Mouse (Mus musculus): Measurements from ENCODE around the gene Edem1. TPM values are rescaled to one million over a fixed set of nuclear protein-coding genes. Genes with fewer than 3 reads are reported as not detected.

Edem1 gene
- polyA plus RNA-seq, 1 experiment: 240 TPM

GRCm38 (mm10) chr6:108876052-108876451, 47.6 kb downstream of the Edem1 start:
- no peak overlapping the region for H3K4me3 ChIP-seq (ENCODE audit: insufficient read depth, low read depth, low read length)
- WGBS: 23% methylated on average over 5 of the region's 5 CpGs
- no peaks in the 10 kb centered on the region for H3K4me1 ChIP-seq (ENCODE audit: control insufficient read depth, insufficient read depth, low read length)
- TF ChIP-seq POLR2A (IDR thresholded peaks at IDR 0.05; ENCODE audit: insufficient read depth, low read depth, low read length) (no peak), CTCF (IDR thresholded peaks at IDR 0.05; ENCODE audit: insufficient read depth, low read depth, low read length) (no peak)
- no peak overlapping the region for H3K27ac ChIP-seq (ENCODE audit: insufficient read depth, low read depth, low read length)

DNA sequence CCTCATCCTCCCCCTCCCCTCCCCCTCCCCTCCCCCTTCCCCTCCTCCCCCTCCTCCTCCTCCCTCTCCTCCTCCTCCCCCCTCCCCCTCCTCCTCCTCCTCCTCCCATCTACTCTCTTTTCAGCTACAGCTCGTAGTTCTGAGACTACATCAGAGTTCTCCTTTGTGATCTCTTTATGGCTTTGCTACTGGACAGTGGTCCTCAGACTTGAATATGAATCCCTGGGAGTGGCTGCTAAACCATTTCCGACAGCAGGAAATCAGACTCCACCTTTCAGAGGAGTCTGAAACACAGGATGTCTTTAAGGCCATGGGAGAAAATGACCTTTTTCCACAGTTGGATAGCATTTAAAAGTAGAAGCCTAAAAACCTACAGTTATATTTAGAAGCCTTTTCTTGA, 48.0 kb downstream of the Edem1 start:
- TF ChIP-seq POLR2A (IDR thresholded peaks at IDR 0.05; ENCODE audit: insufficient read depth, low read depth, low read length) (no peak), CTCF (IDR thresholded peaks at IDR 0.05; ENCODE audit: insufficient read depth, low read depth, low read length) (no peak)
- H3K27ac ChIP-seq (ENCODE audit: insufficient read depth, low read depth, low read length): no peak overlapping the region
- H3K4me1 ChIP-seq (ENCODE audit: control insufficient read depth, insufficient read depth, low read length): no peaks in the 10 kb centered on the region
- 68% methylated on average over 2 of the region's 2 CpGs for WGBS
- H3K4me3 ChIP-seq (ENCODE audit: insufficient read depth, low read depth, low read length): no peak overlapping the region

- Histone ChIP-seq H3K4me3 (ENCODE audit: insufficient read depth, low read depth, low read length) (no peak overlapping the region), H3K27ac (ENCODE audit: insufficient read depth, low read depth, low read length) (no peak overlapping the region), H3K4me1 (ENCODE audit: control insufficient read depth, insufficient read depth, low read length) (no peaks in the 10 kb centered on the region)
- 65% methylated on average over 4 of the region's 4 CpGs for WGBS
- TF ChIP-seq CTCF (IDR thresholded peaks at IDR 0.05; ENCODE audit: insufficient read depth, low read depth, low read length) (no peak), POLR2A (IDR thresholded peaks at IDR 0.05; ENCODE audit: insufficient read depth, low read depth, low read length) (no peak)
Measured at GRCm38 (mm10) chr6:108880368-108881013, 52.0 kb downstream of the Edem1 start.

- no peak overlapping the region for H3K27ac ChIP-seq (ENCODE audit: insufficient read depth, low read depth, low read length)
- no peak overlapping the region for H3K4me3 ChIP-seq (ENCODE audit: insufficient read depth, low read depth, low read length)
- no peaks in the 10 kb centered on the region for H3K4me1 ChIP-seq (ENCODE audit: control insufficient read depth, insufficient read depth, low read length)
- TF ChIP-seq CTCF (IDR thresholded peaks at IDR 0.05; ENCODE audit: insufficient read depth, low read depth, low read length) (no peak), POLR2A (IDR thresholded peaks at IDR 0.05; ENCODE audit: insufficient read depth, low read depth, low read length) (no peak)
- 89% methylated on average over 4 of the region's 4 CpGs for WGBS
Measured at GRCm38 (mm10) chr6:108881074-108881473, 52.6 kb downstream of the Edem1 start.

- Histone ChIP-seq H3K4me3 (ENCODE audit: insufficient read depth, low read depth, low read length) (no peak overlapping the region), H3K4me1 (ENCODE audit: control insufficient read depth, insufficient read depth, low read length) (no peaks in the 10 kb centered on the region), H3K27ac (ENCODE audit: insufficient read depth, low read depth, low read length) (no peak overlapping the region)
- WGBS: 86% methylated on average over 2 of the region's 2 CpGs
- TF ChIP-seq POLR2A (IDR thresholded peaks at IDR 0.05; ENCODE audit: insufficient read depth, low read depth, low read length) (no peak), CTCF (IDR thresholded peaks at IDR 0.05; ENCODE audit: insufficient read depth, low read depth, low read length) (no peak)
Measured at GRCm38 (mm10) chr6:108883826-108884225, 55.4 kb downstream of the Edem1 start.

GRCm38 (mm10) chr6:108884603-108885002, 56.2 kb downstream of the Edem1 start:
- 73% methylated on average over 5 of the region's 5 CpGs for WGBS
- Histone ChIP-seq H3K4me1 (ENCODE audit: control insufficient read depth, insufficient read depth, low read length) (no peaks in the 10 kb centered on the region), H3K4me3 (ENCODE audit: insufficient read depth, low read depth, low read length) (no peak overlapping the region), H3K27ac (ENCODE audit: insufficient read depth, low read depth, low read length) (no peak overlapping the region)
- no peak for TF ChIP-seq CTCF (IDR thresholded peaks at IDR 0.05; ENCODE audit: insufficient read depth, low read depth, low read length)
- TF ChIP-seq POLR2A (IDR thresholded peaks at IDR 0.05; ENCODE audit: insufficient read depth, low read depth, low read length): no peak

DNA sequence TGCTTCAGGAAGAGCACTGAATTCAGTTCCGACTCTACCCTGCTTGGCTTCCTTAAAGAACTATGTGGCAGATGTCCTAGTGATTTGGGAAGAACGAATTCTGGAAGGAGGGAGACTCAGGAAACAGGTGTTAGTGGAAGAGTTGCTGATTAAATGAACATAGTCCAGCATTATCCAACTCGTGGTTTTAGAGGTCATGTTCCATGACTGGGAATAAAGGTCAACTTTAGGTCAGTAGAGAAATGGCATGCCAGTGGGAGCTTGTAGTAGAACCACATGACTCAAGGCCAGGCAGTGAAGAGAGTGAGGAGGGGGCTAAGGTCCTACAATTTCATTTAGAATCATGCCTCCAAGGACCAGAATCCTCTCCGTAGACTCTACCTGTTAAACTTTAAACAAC, 57.9 kb downstream of the Edem1 start:
- Histone ChIP-seq H3K27ac (ENCODE audit: insufficient read depth, low read depth, low read length) (no peak overlapping the region), H3K4me3 (ENCODE audit: insufficient read depth, low read depth, low read length) (no peak overlapping the region), H3K4me1 (ENCODE audit: control insufficient read depth, insufficient read depth, low read length) (no peaks in the 10 kb centered on the region)
- WGBS: 82% methylated on average over 4 of the region's 4 CpGs
- TF ChIP-seq CTCF (IDR thresholded peaks at IDR 0.05; ENCODE audit: insufficient read depth, low read depth, low read length) (no peak), POLR2A (IDR thresholded peaks at IDR 0.05; ENCODE audit: insufficient read depth, low read depth, low read length) (no peak)

DNA sequence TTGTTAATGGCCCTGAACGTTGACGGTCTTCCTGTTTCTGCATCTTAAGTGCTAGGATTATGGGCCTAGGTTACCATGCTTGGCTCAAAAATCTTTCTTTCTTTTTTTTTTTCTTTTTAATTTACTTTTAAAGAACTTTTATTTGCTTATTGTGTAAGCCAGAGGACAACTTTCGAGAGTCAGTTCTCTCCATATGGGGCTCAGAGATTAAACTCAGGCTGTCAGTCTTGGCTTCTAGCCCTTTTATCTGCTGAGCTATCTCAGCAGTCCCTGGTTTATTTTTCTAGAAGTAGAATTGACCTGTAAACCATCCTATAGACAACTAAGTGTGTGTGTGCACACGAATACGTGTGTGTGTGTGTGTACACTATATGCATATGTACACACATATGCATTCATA, 64.1 kb downstream of the Edem1 start:
- peaks cover 6% of the 10 kb centered on the region; the same call in 1 of the 2 replicates for H3K4me1 ChIP-seq (ENCODE audit: control insufficient read depth, insufficient read depth, low read length)
- H3K27ac ChIP-seq (ENCODE audit: insufficient read depth, low read depth, low read length): no peak overlapping the region
- 87% methylated on average over 5 of the region's 5 CpGs for WGBS
- H3K4me3 ChIP-seq (ENCODE audit: insufficient read depth, low read depth, low read length): no peak overlapping the region
- TF ChIP-seq POLR2A (IDR thresholded peaks at IDR 0.05; ENCODE audit: insufficient read depth, low read depth, low read length) (no peak), CTCF (IDR thresholded peaks at IDR 0.05; ENCODE audit: insufficient read depth, low read depth, low read length) (no peak)

- 66% methylated on average over 2 of the region's 2 CpGs for WGBS
- peaks cover 6% of the 10 kb centered on the region; the same call in 1 of the 2 replicates for H3K4me1 ChIP-seq (ENCODE audit: control insufficient read depth, insufficient read depth, low read length)
- no peak for TF ChIP-seq CTCF (IDR thresholded peaks at IDR 0.05; ENCODE audit: insufficient read depth, low read depth, low read length)
- TF ChIP-seq POLR2A (IDR thresholded peaks at IDR 0.05; ENCODE audit: insufficient read depth, low read depth, low read length): no peak
- H3K4me3 ChIP-seq (ENCODE audit: insufficient read depth, low read depth, low read length): no peak overlapping the region
- H3K27ac ChIP-seq (ENCODE audit: insufficient read depth, low read depth, low read length): no peak overlapping the region
Measured at GRCm38 (mm10) chr6:108895129-108895528, 66.7 kb downstream of the Edem1 start.

Measured in olfactory bulb, adult 2 months (tissue).